Mouse (Mus musculus): ENCODE measurements around the gene Cntnap1. TPM values are rescaled to one million over a fixed set of nuclear protein-coding genes. Genes with fewer than 3 reads are reported as not detected.
A peak's percentile ranks its signal among the peaks of the same experiment; 100 is the strongest.

The Cntnap1 gene
- polyA plus RNA-seq, 1 experiment from 2014 or later, result 0.97 TPM

DNA sequence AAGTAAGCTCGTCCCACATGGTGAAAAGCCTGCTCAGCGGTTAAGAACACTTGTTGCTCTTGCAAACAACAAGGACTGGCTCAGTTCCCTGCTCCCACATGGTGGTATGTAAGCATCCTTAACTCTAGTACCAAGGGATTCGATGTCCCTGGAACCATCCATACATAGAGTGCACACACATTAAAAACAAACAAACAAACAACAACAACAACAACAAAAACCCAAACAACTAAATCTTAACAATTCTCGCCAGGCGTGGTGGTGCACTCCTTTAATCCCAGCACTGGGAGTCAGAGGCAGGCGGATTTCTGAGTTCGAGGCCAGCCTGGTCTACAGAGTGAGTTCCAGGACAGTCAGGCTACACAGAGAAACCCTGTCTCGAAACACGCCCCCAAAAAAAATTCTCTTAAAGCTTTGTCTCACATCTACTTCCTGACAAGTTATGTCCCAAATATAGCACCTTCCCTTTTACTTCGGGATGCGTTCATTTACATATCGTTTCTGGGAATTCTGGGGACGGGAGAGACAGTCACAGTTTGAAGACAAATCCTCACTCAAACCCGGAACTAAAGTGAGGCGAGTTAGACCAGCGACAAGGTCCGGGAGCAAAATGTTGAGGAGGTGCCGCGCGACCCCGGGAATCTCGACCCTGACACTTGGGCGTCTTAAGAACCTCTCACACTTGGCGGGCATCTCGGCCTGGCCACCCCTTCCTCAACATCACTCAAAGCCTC, 55.2 kb downstream of the Cntnap1 start:
- peaks cover 3% of the 10 kb centered on the region; the same call in 1 of the 2 replicates for H3K27me3 ChIP-seq
- ATAC-seq (ENCODE audit: low FRiP score), result no peak
- H3K36me3 ChIP-seq, result no peaks in the 10 kb centered on the region
- 0 out of 2 replicates have a peak overlapping the region, but pooled peaks have one; percentile 23 for H3K27ac ChIP-seq
- 18% methylated on average over 25 of the region's 25 CpGs for WGBS
- H3K4me3 ChIP-seq, result peak overlapping the region; percentile 88
- no peaks in the 10 kb centered on the region for H3K9me3 ChIP-seq (replicated peaks)
- peak overlapping the region; percentile 96 for H3K4me2 ChIP-seq (replicated peaks)
- peak overlapping the region; percentile 89 for H3K9ac ChIP-seq
- peaks cover 16% of the 10 kb centered on the region for H3K4me1 ChIP-seq

DNA sequence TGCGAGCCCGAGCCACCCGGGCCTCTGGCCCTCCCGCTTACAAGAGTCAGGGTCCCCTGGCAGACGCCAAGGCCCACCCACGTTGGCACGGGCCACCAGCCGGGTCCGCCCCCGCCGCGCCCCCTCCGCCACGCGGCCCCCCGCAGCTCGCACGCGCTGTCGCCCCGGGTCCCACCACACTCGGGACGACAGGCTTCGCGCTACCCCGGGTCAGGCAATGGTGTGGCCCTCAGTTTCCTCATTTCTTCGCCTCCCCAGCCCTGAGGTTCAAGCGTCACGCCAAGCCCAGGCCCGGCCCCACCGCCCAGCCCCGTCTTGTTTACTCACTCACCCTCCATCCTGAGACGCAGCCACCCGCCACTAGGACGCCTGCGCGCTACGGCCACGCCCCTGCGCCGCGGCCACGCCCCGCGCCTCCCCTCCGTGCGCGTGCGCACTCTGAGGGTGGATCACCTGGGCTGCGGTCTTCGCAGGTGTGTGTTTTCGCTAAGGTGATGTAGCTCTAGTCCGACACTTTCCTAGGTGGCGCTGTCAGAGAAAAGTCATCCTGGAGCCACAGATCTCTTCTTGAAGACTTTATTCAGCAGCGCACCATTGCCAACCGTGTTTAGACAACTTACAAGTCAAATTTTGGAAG, 55.9 kb downstream of the Cntnap1 start, which contains the start of gene Ezh1:
Ezh1 (minus strand) TSS at position 399 of the 637 bp plus-strand sequence.
- WGBS, result 1% methylated on average over 55 of the region's 56 CpGs
- peak within 1 kb of the TSS; percentile 88 for H3K4me3 ChIP-seq
- H3K27me3 ChIP-seq, result peaks cover 9% of the 10 kb centered on the region
- peak within 1 kb of the TSS; percentile 96 for H3K4me2 ChIP-seq (replicated peaks)
- H3K36me3 ChIP-seq, result no peaks in the 10 kb centered on the region
- peak within 1 kb of the TSS; percentile 23; the same call in 1 of the 2 replicates for H3K27ac ChIP-seq
- peak within 1 kb of the TSS; percentile 89 for H3K9ac ChIP-seq
- H3K9me3 ChIP-seq (replicated peaks), result no peaks in the 10 kb centered on the region
- peaks cover 23% of the 10 kb centered on the region for H3K4me1 ChIP-seq
- ATAC-seq (ENCODE audit: low FRiP score), result peak; percentile 94

DNA sequence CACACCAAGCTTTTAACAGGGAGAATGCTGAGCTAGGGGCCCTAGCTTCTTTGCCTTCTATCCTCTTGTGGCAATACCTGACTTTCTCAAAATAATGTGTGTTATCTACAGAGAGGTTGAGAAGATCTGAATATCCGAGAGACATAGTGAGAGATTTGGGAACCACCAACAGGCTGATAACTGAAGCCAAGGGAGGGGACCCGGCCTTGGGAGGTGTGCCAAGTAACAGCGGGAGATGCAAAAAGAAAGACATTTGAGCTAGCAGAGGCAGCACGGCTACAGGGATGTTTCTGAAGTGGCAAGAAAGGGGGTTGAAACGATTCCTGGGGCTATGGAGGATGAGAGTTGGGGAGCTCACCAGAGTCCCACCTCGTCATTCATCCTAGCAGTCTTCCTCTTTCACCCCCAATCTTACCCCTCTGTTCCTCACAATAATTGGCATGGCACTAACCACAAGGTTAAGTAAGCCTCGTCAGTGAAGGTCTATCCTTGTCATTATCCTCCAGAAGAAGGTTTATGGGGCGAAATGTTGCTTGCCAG, 59.1 kb downstream of the Cntnap1 start:
- no peak overlapping the region for H3K9ac ChIP-seq
- H3K4me3 ChIP-seq, result no peak overlapping the region
- no peak overlapping the region for H3K27ac ChIP-seq
- WGBS, result 21% methylated on average over 8 of the region's 8 CpGs
- no peak overlapping the region for H3K4me2 ChIP-seq (replicated peaks)
- ATAC-seq (ENCODE audit: low FRiP score), result no peak
- H3K27me3 ChIP-seq, result peaks cover 16% of the 10 kb centered on the region
- no peaks in the 10 kb centered on the region for H3K36me3 ChIP-seq
- no peaks in the 10 kb centered on the region for H3K9me3 ChIP-seq (replicated peaks)
- H3K4me1 ChIP-seq, result peaks cover 24% of the 10 kb centered on the region

DNA sequence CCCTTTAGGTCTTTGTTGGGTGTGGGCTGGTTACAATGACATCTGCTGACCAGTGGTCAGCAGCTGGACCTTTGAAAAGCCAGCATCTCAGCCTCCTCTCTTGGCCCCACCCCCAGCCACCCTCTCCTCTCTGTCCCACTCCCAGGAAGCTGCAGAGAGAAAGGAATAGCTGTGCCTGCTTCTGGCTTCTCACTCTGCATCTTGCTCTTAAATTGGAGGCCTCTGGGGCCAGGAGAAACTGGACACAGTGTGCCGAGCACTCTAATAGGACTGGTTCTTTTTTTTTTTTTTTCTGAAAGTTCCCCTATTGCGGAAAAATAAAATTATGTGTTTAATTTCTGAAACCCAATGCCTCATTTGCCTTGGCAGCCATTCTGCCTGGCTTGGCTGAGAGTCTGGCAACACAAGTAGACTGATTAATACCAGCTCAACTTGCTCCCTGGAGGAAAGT, 59.8 kb downstream of the Cntnap1 start:
- H3K4me2 ChIP-seq (replicated peaks), result no peak overlapping the region
- no peak for ATAC-seq (ENCODE audit: low FRiP score)
- peak overlapping the region; percentile 55; the same call in 1 of the 2 replicates for H3K27ac ChIP-seq
- peaks cover 16% of the 10 kb centered on the region for H3K27me3 ChIP-seq
- no peaks in the 10 kb centered on the region for H3K9me3 ChIP-seq (replicated peaks)
- no peak overlapping the region for H3K9ac ChIP-seq
- WGBS, result 31% methylated on average over 2 of the region's 2 CpGs
- peaks cover 24% of the 10 kb centered on the region for H3K4me1 ChIP-seq
- no peak overlapping the region for H3K4me3 ChIP-seq
- H3K36me3 ChIP-seq, result no peaks in the 10 kb centered on the region

DNA sequence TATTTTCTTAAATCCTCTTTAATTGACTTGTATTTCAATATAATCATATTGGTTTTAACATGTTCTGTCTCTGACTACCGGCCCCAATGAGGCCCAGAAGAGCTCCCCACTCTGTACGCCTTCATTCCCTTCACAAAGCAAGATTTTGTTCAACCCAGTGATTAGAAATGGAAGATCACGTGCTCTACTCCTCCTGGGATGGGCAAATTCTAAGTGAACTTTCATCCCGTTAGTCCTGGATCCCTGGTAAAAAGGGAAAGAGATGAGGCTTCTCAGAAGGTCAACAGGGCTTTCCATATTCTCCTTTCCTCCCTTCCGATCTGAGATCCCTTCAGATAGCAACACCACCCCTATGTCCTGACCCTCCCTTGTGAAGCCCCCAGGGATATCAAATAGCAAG, 60.2 kb downstream of the Cntnap1 start:
- Histone ChIP-seq H3K4me2 (replicated peaks) (peak overlapping the region; percentile 24; the same call in 1 of the 2 replicates), H3K4me3 (no peak overlapping the region), H3K9ac (no peak overlapping the region), H3K27ac (peak overlapping the region; percentile 45), H3K36me3 (no peaks in the 10 kb centered on the region), H3K9me3 (replicated peaks) (no peaks in the 10 kb centered on the region), H3K4me1 (peaks cover 21% of the 10 kb centered on the region), H3K27me3 (peaks cover 16% of the 10 kb centered on the region)
- no peak for ATAC-seq (ENCODE audit: low FRiP score)
- WGBS, result 14% methylated on average over 5 of the region's 5 CpGs

DNA sequence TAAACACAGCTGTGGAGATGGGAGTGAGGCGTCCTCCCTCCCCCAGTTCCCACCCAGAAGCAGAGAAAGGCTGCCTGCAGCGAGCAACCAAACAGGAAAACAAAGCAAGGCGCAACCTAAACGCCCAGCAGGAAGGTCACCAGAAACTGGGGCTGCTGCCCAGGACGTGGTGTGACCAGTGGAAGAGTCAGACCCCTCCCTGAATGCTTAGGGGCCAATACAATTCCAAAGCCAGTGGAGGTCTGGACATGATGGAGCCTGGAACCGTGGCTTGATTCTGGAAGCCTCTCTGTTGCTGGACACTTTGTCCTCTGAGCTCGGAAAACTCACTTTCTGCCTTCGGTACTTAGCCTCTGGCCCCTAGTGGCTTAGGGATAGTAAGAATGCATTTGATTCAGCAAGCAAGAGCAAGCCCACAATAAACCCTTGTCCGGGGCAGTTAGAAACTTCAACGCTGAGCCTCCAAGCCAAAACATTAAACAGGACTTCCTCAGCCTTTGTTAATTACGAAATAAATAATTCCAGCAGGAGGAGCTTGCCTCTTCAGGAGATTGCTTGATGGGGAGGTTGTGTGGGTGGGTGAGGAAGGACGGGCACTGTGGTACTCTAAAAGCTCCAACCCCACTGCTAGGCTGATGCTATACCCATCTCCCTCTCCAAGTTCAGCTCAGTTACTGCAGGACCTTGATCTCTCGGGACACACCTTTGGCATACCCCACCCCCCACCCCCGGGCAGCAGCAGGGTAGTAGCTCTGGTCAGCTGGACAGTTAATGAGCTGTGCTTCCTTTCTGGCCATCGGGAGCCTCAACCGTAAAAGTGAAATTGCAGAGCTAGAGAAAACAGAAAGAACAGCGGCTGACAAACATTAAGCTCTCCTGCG, 60.9 kb downstream of the Cntnap1 start:
- Histone ChIP-seq H3K36me3 (no peaks in the 10 kb centered on the region), H3K4me3 (no peak overlapping the region), H3K27me3 (peaks cover 16% of the 10 kb centered on the region), H3K27ac (peak overlapping the region; percentile 45), H3K4me2 (replicated peaks) (peak overlapping the region; percentile 24), H3K9me3 (replicated peaks) (no peaks in the 10 kb centered on the region), H3K4me1 (peaks cover 17% of the 10 kb centered on the region), H3K9ac (no peak overlapping the region)
- ATAC-seq (ENCODE audit: low FRiP score), result no peak
- WGBS, result 8% methylated on average over 18 of the region's 18 CpGs

DNA sequence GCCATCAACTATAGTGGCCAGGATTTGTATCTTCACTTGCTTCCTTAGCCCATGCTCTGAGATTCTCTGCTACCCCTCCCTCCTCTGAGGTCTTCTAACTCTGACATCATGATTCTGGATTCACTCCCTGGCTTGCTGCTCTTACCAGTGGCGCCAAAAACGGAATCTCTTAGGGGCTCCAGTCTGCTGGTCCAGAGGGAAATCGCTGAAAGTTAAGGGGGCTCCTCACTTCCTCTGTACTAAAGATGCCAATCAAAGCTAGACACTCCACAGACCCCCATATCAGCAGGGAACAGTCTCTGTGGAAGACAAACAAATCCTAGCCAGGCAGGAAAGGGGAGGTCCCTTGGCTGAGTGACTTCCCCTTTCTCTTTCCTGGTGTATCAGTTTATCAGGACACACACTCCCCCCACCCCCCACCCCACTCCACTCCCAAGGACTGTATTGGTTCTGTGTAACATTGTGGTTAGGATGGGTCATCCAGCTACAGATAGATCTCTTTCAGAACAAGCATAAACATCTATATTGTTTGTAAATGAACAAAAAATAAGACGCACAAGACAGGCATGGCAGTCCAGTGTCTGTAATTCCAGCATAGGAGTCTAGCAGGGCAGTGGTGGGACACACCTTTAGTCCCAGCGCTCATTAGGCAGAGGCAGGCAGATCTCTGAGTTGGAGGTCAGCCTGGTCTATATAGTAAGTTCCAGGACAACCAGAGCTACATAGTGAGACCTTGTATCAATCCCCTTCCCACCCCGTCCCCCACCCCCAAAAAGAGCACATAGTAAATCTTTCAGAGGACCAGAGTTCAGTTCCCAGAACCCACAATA, 61.9 kb downstream of the Cntnap1 start:
- Histone ChIP-seq H3K36me3 (no peaks in the 10 kb centered on the region), H3K9ac (no peak overlapping the region), H3K4me2 (replicated peaks) (0 out of 2 replicates have a peak overlapping the region, but pooled peaks have one; percentile 24), H3K27ac (peak overlapping the region; percentile 45), H3K27me3 (peaks cover 16% of the 10 kb centered on the region), H3K9me3 (replicated peaks) (no peaks in the 10 kb centered on the region), H3K4me3 (no peak overlapping the region), H3K4me1 (peaks cover 17% of the 10 kb centered on the region)
- no peak for ATAC-seq (ENCODE audit: low FRiP score)
- WGBS, result 63% methylated on average over 6 of the region's 6 CpGs

DNA sequence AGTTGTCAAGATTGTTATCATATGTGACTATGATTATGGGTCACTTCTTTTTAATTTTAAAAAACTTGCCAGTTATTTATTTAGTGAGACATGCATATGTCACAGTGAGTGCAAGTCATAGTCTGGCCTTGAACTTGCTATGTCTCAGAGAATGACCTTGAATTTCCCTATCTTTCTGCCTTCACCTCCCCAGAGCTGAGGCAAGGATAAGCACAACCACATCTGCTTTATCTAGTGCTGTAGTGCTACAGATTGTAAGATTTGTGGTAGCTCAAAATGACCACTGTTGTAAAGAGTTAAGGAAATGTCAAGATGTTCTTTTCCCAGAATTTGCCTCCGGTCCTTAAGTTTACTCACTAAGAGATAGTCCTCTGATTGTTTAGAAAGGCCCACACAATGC, 62.9 kb downstream of the Cntnap1 start:
- Histone ChIP-seq H3K27ac (no peak overlapping the region), H3K9me3 (replicated peaks) (no peaks in the 10 kb centered on the region), H3K27me3 (peaks cover 16% of the 10 kb centered on the region), H3K4me1 (peaks cover 17% of the 10 kb centered on the region), H3K4me3 (no peak overlapping the region), H3K9ac (no peak overlapping the region), H3K36me3 (no peaks in the 10 kb centered on the region), H3K4me2 (replicated peaks) (no peak overlapping the region)
- WGBS, result 87% methylated on average over 1 of the region's 1 CpGs
- no peak for ATAC-seq (ENCODE audit: low FRiP score)

DNA sequence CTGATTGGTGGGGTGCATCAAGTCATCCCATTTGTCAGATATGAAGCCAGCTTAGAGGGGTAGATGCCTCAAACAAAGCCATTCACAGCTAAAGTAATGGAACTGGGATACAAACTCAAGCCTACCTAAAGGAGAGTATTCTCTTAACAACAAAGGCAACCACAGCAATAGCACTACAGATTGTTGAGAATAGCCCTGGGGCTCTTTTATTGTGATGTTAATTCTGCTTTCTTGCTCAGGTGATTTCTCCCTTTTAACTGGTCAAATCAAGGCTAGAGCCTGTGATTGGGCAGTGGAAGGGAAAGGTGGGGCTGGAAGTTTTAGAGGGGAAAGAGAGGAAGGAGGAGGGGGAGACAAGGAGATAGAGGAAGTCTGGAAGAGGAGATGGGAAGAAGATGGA, 63.8 kb downstream of the Cntnap1 start:
- Histone ChIP-seq H3K27ac (no peak overlapping the region), H3K27me3 (peaks cover 16% of the 10 kb centered on the region), H3K9me3 (replicated peaks) (no peaks in the 10 kb centered on the region), H3K4me2 (replicated peaks) (no peak overlapping the region), H3K4me3 (no peak overlapping the region), H3K36me3 (no peaks in the 10 kb centered on the region), H3K9ac (no peak overlapping the region), H3K4me1 (peaks cover 17% of the 10 kb centered on the region)
- no peak for ATAC-seq (ENCODE audit: low FRiP score)

DNA sequence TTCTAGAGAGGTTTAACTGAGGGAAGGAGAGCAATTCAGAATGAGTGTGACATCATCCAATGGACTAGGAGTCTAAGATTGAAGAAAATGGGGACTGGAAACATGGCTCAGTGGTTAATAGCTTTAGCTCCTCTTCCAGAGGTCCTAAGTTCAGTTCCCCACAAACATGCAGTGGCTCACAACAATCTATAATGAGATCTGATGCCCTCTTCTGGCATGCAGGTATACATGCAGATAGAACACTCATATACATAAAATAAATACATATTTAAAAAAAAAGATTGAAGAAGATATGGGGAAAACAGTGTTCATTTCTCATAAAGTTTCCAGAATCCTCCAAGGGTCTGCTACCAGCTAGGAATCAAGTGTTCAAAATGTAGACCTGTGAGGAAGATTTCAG, 65.1 kb downstream of the Cntnap1 start:
- no peak overlapping the region for H3K9ac ChIP-seq
- no peaks in the 10 kb centered on the region for H3K36me3 ChIP-seq
- peaks cover 9% of the 10 kb centered on the region for H3K4me1 ChIP-seq
- no peaks in the 10 kb centered on the region for H3K9me3 ChIP-seq (replicated peaks)
- H3K27me3 ChIP-seq, result peaks cover 13% of the 10 kb centered on the region
- ATAC-seq (ENCODE audit: low FRiP score), result no peak
- H3K4me3 ChIP-seq, result no peak overlapping the region
- H3K27ac ChIP-seq, result no peak overlapping the region
- H3K4me2 ChIP-seq (replicated peaks), result no peak overlapping the region

DNA sequence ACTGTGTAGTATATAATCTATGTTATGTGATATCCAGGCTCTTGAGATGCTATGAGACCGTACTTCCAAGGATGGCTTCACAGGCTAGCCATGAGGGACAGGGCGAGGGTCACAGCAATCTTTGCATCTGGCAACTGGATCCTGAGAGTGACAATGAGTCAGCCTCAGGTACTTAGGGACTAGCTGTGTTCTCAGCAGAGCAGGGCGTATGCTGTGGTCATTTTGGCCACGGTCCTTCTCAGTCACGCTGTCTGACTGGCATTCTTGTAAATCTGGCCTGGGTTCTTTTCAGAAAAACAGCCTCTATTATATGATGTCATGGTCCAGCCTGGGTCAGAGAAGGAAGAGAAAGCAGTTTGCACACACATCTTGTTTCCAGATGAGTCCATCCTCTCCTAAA, 66.5 kb downstream of the Cntnap1 start:
- Histone ChIP-seq H3K4me2 (replicated peaks) (no peak overlapping the region), H3K36me3 (no peaks in the 10 kb centered on the region), H3K27ac (no peak overlapping the region), H3K4me1 (no peaks in the 10 kb centered on the region; the same call in 1 of the 2 replicates), H3K9ac (no peak overlapping the region), H3K27me3 (0 out of 2 replicates have a peak, but pooled peaks cover 1% of the 10 kb centered on the region), H3K9me3 (replicated peaks) (no peaks in the 10 kb centered on the region), H3K4me3 (no peak overlapping the region)
- ATAC-seq (ENCODE audit: low FRiP score), result no peak
- 91% methylated on average over 5 of the region's 5 CpGs for WGBS

All from hindbrain, embryonic 12.5 days (tissue).